Mouse (Mus musculus) liver, embryonic 15.5 days (tissue): ENCODE measurements at regions not wholly inside any gene's neighbourhood (a gene's known extent, or its start where the extent isn't known, plus 50 kb on each side); places are given as distances from the start of the nearest gene placed in this dataset.

ENCODE experiments used
- ATAC-seq: fragments of 200-750 bp; cut with Nextera tagmentation; 2 replicates; pipeline ENCODE4 v1.8.0; 2017; ENCODE audit warnings: moderate number of reproducible peaks, mild to moderate bottlenecking, moderate library complexity; ENCODE audit not compliant: insufficient read depth
- H3K27ac ChIP-seq: fragments of 300-500 bp; sonication (generic); replicated peaks from 2 replicates; pipeline ENCODE4 v1.5.1; 2015; ENCODE audit warnings: mild to moderate bottlenecking, inconsistent platforms
- H3K27me3 ChIP-seq: fragments of 300-500 bp; sonication (generic); 2 replicates; pipeline ENCODE4 v1.6.1; 2015; ENCODE audit warnings: mild to moderate bottlenecking, inconsistent platforms
- H3K36me3 ChIP-seq: fragments of 300-500 bp; sonication (generic); replicated peaks from 2 replicates; pipeline ENCODE4 v1.6.1; 2015; ENCODE audit warnings: moderate library complexity, mild to moderate bottlenecking, inconsistent platforms
- H3K4me1 ChIP-seq: fragments of 300-500 bp; sonication (generic); replicated peaks from 2 replicates; pipeline ENCODE4 v1.6.1; 2015; ENCODE audit warnings: inconsistent platforms
- H3K4me2 ChIP-seq: fragments of 300-500 bp; sonication (generic); 2 replicates; pipeline ENCODE4 v1.6.1; 2015; ENCODE audit warnings: moderate library complexity, mild to moderate bottlenecking, inconsistent platforms
- H3K4me3 ChIP-seq: fragments of 300-500 bp; sonication (generic); replicated peaks from 2 replicates; pipeline ENCODE4 v1.5.1; 2015; ENCODE audit warnings: mild to moderate bottlenecking, inconsistent platforms
- H3K9ac ChIP-seq: fragments of 300-500 bp; sonication (generic); 2 replicates; pipeline ENCODE4 v1.6.1; 2015; ENCODE audit warnings: moderate library complexity, mild to moderate bottlenecking, inconsistent platforms
- H3K9me3 ChIP-seq: fragments of 300-500 bp; sonication (generic); replicated peaks from 2 replicates; pipeline ENCODE4 v1.6.1; 2016; ENCODE audit warnings: inconsistent platforms
- WGBS: fragments of 180-500 bp; shearing (Covaris S2); methylation state at CpG from one replicate; pipeline ENCODE4 v1.1.7; 2015; ENCODE audit warnings: mixed read lengths; ENCODE audit not compliant: insufficient replicate concordance; 5-methylcytosine and 5-hydroxymethylcytosine counted together

DNA sequence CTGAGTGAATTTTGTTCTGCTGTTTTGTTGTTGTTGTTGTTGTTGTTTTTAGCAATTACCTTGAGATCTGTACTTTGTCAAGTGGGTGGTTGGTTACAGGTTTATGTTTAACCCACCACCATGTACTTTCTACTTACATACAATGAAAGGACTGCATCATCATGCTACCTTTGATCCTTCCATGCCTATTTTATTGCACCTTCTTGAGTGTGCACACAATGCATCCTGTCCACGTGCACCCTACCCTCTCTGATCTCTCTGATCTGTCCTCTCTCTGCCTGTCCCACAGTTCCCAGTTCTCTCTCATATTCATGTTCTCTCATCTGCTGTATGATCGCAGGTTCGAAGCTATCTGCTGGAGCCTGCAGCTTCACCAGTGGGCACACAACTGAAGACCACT lies 59.9 kb upstream of the Gas1 start:
- Histone ChIP-seq H3K36me3 (no peaks in the 10 kb centered on the region), H3K4me1 (no peaks in the 10 kb centered on the region), H3K9ac (no peak overlapping the region), H3K4me2 (no peak overlapping the region), H3K27me3 (no peaks in the 10 kb centered on the region), H3K4me3 (no peak overlapping the region), H3K9me3 (no peaks in the 10 kb centered on the region), H3K27ac (no peak overlapping the region)
- ATAC-seq, result no peak
- WGBS, result 61% methylated on average over 3 of the region's 3 CpGs

DNA sequence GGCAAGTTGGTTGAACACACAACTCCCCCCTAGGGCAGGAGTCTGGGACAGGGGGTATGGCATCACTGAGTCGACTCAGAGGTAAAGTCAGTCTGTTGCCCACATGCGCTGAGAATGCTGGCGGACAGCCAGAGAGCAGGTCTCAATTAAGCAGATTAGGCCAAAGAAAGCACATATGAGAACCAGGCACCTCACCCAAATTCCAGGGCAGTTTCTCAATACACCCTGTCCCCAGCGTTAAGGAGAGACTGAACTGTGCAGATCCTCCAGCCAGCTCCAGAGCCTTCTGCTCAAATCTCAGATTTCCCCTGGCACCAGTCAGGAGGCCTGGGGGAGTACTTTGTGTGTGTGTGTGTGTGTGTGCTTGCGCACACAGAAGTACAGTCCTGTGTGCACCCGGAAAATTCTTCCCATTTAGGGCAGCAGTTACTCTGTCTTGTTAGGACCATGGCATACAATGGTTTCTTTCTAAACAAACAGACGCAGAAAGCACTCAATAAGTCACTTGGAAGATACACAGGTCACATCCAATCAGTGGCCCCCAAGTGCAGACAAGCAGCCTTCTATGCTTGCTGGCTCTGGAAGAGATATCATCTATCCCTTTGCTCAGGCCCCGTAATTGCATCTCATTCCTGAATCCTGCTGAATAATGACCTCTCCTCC lies 65.4 kb upstream of the Gas1 start:
- Histone ChIP-seq H3K27me3 (no peaks in the 10 kb centered on the region), H3K36me3 (no peaks in the 10 kb centered on the region), H3K4me3 (no peak overlapping the region), H3K4me1 (no peaks in the 10 kb centered on the region), H3K9me3 (no peaks in the 10 kb centered on the region), H3K4me2 (no peak overlapping the region), H3K27ac (no peak overlapping the region), H3K9ac (no peak overlapping the region)
- 62% methylated on average over 8 of the region's 8 CpGs for WGBS
- ATAC-seq, result no peak

DNA sequence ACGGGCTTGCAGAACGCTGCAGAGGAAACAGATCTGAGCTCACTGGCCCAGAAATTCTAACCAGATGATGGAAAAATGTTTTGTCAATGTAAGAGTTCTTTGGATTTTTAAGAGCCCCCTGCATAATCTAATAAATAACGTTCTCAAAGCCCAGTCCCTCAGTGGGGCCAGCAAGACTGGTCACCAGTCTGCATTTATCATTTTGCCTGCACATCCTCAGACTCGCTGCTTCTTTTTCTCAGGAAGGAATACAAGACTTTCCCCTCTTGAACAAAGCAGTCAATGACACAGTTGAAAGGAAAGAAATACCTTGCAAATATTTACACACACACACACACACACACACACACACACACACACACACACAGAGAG lies 65.9 kb upstream of the Gas1 start:
- Histone ChIP-seq H3K9ac (no peak overlapping the region), H3K27ac (no peak overlapping the region), H3K4me1 (no peaks in the 10 kb centered on the region), H3K4me2 (no peak overlapping the region), H3K9me3 (no peaks in the 10 kb centered on the region), H3K27me3 (no peaks in the 10 kb centered on the region), H3K4me3 (no peak overlapping the region), H3K36me3 (no peaks in the 10 kb centered on the region)
- ATAC-seq, result no peak
- WGBS, result 53% methylated on average over 4 of the region's 4 CpGs

DNA sequence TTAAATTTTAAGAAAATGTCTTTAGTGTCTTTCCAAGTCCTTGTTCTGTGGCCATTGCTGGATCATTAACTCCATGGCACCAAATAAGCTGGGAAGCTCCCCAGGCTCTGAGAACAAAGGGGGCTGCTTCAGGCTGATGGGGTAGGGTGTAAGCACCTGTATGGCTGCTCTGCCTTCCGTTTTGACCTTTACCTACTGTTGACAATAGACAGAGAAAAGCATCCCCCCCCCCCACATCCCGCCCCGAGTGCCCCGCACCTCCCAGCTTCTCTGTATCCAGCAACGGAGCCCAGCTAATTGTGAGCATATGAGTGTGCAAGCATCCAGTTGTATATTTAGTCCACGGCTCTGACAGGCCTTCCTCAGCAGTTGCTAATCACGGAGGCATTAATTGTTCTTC lies 78.0 kb upstream of the Gas1 start:
- no peak for ATAC-seq
- H3K4me3 ChIP-seq, result no peak overlapping the region
- no peaks in the 10 kb centered on the region for H3K4me1 ChIP-seq
- no peak overlapping the region for H3K4me2 ChIP-seq
- no peaks in the 10 kb centered on the region for H3K27me3 ChIP-seq
- H3K27ac ChIP-seq, result no peak overlapping the region
- H3K36me3 ChIP-seq, result no peaks in the 10 kb centered on the region
- 52% methylated on average over 7 of the region's 7 CpGs for WGBS
- H3K9me3 ChIP-seq, result no peaks in the 10 kb centered on the region
- no peak overlapping the region for H3K9ac ChIP-seq

DNA sequence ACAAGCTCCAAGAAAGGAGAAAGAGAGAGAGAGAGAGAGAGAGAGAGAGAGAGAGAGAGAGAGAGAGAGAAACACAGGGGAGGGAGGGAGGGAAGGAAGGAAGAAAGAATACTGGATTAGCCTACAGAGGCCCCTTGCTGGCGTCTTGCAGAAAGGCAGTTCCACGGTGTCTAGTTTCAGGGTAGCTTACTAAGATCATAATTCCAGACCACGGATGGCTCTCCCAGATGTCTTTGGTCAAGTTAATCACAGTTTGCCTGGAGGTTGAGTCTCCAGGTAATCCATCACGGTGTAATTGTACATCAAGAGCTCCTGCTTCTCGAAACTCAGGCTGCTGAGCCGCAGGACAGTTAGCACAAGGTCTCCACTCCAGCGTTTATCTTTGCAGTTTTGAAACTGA lies 78.5 kb upstream of the Gas1 start:
- Histone ChIP-seq H3K4me1 (no peaks in the 10 kb centered on the region), H3K36me3 (no peaks in the 10 kb centered on the region), H3K9ac (no peak overlapping the region), H3K27me3 (no peaks in the 10 kb centered on the region), H3K4me3 (no peak overlapping the region), H3K27ac (no peak overlapping the region), H3K4me2 (no peak overlapping the region), H3K9me3 (no peaks in the 10 kb centered on the region)
- WGBS, result 51% methylated on average over 7 of the region's 7 CpGs
- no peak for ATAC-seq

DNA sequence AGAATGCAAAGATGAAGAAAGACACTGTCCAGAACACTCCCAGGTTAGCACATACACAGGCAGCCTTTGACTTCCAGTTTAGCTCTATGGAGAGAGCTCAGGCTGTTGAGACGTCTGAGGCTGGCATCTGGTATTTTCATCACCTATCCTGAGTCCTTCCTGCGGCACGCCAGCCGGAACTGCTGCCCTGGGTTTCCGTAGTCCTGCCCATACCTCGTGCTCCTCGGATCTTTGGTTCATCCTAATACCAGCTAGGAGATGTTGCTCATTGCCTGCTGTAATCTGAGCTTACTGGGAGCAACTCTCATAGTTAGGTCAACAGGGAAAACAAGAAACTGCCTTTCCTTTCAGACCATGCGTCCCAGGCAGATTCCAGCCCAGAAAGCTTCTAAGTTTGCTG lies 79.8 kb upstream of the Gas1 start:
- H3K4me2 ChIP-seq, result no peak overlapping the region
- no peaks in the 10 kb centered on the region for H3K9me3 ChIP-seq
- H3K27ac ChIP-seq, result no peak overlapping the region
- no peaks in the 10 kb centered on the region for H3K27me3 ChIP-seq
- WGBS, result 65% methylated on average over 8 of the region's 8 CpGs
- H3K36me3 ChIP-seq, result no peaks in the 10 kb centered on the region
- no peaks in the 10 kb centered on the region for H3K4me1 ChIP-seq
- no peak overlapping the region for H3K9ac ChIP-seq
- no peak overlapping the region for H3K4me3 ChIP-seq
- ATAC-seq, result no peak

DNA sequence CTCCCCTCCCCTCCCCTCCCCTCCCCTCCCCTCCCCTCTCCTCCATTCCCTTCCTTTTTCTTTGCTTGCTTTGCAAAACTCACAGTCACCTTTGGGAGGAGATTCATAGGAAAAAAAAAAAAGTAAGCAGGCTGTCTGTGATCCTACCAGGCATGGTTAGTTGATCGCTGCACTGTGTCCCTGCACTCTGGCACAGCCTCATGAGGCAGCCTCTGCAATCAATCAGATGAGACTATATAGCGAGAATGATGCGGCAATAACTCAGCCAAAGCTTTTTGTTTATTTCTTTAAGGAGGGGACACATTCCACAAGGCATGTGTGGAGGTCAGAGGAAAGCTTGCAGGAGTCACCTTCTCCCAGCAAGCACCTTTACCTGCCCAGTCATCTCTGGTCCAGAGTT lies 80.7 kb upstream of the Gas1 start:
- Histone ChIP-seq H3K4me2 (no peak overlapping the region), H3K27me3 (no peaks in the 10 kb centered on the region), H3K9me3 (no peaks in the 10 kb centered on the region), H3K27ac (no peak overlapping the region), H3K4me3 (no peak overlapping the region), H3K4me1 (no peaks in the 10 kb centered on the region), H3K9ac (no peak overlapping the region), H3K36me3 (no peaks in the 10 kb centered on the region)
- ATAC-seq, result no peak
- 59% methylated on average over 3 of the region's 3 CpGs for WGBS

DNA sequence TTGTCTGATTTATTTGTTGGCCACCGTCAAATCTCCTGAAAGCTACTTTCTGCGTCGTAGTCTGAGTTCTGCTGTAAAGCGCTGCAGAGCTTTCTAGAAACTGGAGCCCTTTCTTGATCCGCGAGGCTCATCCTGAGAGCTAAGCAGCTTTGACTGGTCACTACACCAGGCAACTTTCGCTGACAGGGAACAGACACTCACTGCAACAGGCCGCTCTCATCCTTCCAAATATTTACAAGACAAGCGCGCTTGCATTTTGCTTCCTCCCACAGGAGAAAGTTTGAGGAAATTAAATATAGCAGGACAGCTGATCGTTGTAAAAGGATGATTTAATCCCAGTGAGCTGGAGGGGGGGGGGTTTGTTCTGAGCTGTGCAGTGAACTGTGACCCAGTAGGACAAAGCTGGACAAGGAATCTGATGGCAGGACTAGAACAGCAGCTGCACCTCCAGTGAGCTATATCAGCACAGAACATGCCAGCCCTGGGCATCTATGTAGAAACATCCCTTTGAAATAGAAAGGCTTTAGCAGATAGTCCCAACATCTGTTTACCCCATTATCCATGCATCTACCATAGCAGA lies 85.4 kb upstream of the Gas1 start:
- no peak overlapping the region for H3K9ac ChIP-seq
- 69% methylated on average over 11 of the region's 11 CpGs for WGBS
- no peak overlapping the region for H3K4me3 ChIP-seq
- H3K9me3 ChIP-seq, result no peaks in the 10 kb centered on the region
- H3K4me2 ChIP-seq, result no peak overlapping the region
- H3K36me3 ChIP-seq, result no peaks in the 10 kb centered on the region
- H3K27me3 ChIP-seq, result no peaks in the 10 kb centered on the region
- no peaks in the 10 kb centered on the region for H3K4me1 ChIP-seq
- ATAC-seq, result no peak
- H3K27ac ChIP-seq, result no peak overlapping the region

DNA sequence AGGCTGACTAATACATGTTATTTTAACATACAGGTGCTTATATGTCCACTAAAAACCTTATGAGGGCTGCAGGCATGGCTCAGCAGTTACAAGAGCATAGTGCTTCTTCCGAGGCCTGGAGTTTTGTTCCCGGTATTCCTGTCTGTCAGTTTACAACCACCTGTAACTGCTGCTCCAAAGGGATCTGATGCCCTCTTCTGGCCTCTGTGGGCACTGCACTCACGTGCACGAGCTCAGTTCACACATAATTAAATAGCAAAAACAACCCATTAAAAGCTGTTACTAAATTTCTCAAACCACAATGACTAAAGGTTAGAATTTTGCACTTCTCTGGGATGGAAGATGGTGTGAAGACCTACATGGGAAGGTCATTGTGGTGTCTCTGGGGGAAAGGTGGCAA lies 87.3 kb upstream of the Gas1 start:
- no peaks in the 10 kb centered on the region for H3K36me3 ChIP-seq
- no peak overlapping the region for H3K9ac ChIP-seq
- no peak for ATAC-seq
- WGBS, result 64% methylated on average over 4 of the region's 4 CpGs
- no peaks in the 10 kb centered on the region for H3K4me1 ChIP-seq
- H3K27me3 ChIP-seq, result no peaks in the 10 kb centered on the region
- no peak overlapping the region for H3K4me3 ChIP-seq
- no peaks in the 10 kb centered on the region for H3K9me3 ChIP-seq
- H3K27ac ChIP-seq, result no peak overlapping the region
- H3K4me2 ChIP-seq, result no peak overlapping the region

DNA sequence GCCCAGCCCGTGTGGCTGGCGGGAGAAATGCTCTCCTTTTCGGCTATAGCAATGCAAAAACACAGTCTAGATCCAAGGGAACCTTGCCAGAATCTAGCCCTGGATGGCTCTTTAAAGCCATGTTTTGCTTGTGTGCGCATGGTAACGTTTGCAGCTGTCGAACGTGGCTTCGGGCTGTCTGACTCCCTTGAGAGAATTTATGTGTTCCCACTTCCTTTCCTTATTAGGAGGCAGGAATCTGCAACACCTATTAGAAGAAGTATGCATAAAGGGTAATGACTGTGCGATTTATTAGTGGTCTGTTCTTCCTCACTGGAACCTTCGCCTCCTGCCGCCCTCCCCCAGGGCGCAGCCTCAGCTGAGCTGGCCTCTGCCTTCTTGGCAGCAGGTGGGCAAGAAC lies 90.4 kb upstream of the Gas1 start:
- 19% methylated on average over 12 of the region's 12 CpGs for WGBS
- Histone ChIP-seq H3K27me3 (no peaks in the 10 kb centered on the region), H3K9ac (no peak overlapping the region), H3K36me3 (no peaks in the 10 kb centered on the region), H3K4me1 (no peaks in the 10 kb centered on the region), H3K4me2 (no peak overlapping the region), H3K27ac (no peak overlapping the region), H3K9me3 (no peaks in the 10 kb centered on the region), H3K4me3 (no peak overlapping the region)
- no peak for ATAC-seq

DNA sequence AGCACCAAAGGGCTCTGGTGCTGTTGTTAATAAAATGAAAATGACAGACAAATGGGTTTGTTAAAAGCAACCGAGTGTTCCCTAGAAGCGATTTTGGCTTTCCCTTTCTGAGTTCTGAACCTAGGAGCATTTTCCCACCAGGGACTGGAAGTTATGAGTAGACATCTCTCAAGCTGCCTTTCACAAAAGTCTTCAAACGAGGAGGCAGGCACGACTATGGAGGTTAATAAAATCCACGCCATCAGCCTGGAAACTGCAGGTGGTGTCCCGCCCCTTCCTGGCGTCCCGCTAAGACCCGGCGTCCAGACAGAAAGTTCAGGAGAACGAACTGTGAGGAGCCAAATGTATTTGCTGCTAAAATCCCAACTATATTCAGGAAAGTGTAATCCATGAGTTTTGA lies 91.1 kb upstream of the Gas1 start:
- no peak overlapping the region for H3K27ac ChIP-seq
- H3K4me2 ChIP-seq, result no peak overlapping the region
- no peaks in the 10 kb centered on the region for H3K9me3 ChIP-seq
- H3K4me1 ChIP-seq, result no peaks in the 10 kb centered on the region
- ATAC-seq, result no peak
- 74% methylated on average over 11 of the region's 11 CpGs for WGBS
- no peak overlapping the region for H3K9ac ChIP-seq
- no peaks in the 10 kb centered on the region for H3K36me3 ChIP-seq
- no peaks in the 10 kb centered on the region for H3K27me3 ChIP-seq
- H3K4me3 ChIP-seq, result no peak overlapping the region

DNA sequence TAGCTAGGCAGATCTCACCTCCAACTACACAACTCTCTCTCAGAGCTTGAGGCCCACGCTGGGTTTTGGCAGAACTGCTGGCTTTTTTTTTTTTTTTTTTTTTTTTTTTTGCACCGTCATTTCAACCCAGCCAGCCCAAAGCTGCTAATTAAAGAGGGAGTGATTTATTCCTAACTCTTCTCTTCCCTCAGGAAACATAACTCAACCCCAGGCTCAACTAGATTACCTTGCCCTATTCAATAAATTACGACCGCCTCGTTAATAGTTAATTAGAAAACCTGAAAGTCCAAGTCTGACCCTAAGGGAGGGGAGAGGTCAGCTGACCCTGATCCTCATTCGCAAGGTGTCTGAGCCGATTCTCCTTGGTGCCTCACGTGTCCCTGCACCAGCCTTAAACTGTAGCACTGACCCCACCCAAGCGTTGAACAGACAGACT lies 92.3 kb upstream of the Gas1 start:
- Histone ChIP-seq H3K9me3 (no peaks in the 10 kb centered on the region), H3K4me1 (no peaks in the 10 kb centered on the region), H3K27ac (no peak overlapping the region), H3K4me2 (no peak overlapping the region), H3K36me3 (no peaks in the 10 kb centered on the region), H3K27me3 (no peaks in the 10 kb centered on the region), H3K9ac (no peak overlapping the region), H3K4me3 (no peak overlapping the region)
- no peak for ATAC-seq
- 62% methylated on average over 9 of the region's 9 CpGs for WGBS
